Mouse (Mus musculus): Measurements from ENCODE around the gene Cbln1. TPM values are rescaled to one million over a fixed set of nuclear protein-coding genes. Genes with fewer than 3 reads are reported as not detected.

The Cbln1 gene
- polyA plus RNA-seq, 1 experiment from 2014 or later = 8.4 TPM

DNA sequence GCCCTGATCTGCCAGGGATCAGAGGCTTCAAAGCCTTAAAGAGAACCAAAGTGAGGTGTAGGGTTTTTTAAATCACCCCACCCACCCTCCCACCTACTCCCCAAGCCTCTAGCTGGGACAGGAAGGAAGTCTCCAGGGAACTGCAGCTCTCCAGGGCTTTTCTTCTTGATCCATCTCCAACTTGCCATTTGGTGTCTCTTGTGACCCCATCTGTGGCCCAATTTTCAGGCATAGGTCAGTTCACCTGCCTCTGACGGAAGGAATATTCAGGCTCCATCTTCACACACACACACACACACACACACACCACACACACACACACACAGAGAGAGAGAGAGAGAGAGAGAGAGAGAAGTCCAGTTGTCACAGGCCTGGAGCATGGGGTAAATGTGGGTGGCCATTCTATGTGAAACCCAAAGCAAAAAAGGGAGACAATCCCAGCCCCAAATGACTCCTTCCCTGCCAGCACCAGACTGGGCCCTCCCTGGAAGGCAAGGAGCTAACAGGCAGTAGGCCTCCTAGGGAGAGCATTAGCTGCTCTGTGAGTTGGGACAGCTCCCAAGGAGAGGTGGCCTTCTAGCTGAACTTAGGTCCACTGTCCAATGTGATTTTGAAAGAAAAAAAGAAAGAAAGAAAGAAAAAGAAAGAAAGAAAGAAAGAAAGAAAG, 5.3 kb downstream of the Cbln1 start:
- Histone ChIP-seq H3K4me2 (no peak overlapping the region), H3K27me3 (ENCODE audit: control insufficient read depth, insufficient read depth, low read length) (peaks cover 54% of the 10 kb centered on the region), H3K36me3 (ENCODE audit: control insufficient read depth, insufficient read depth, low read length) (no peaks in the 10 kb centered on the region), H3K27ac (ENCODE audit: low read depth, low read length) (no peak overlapping the region), H3K9me3 (ENCODE audit: control insufficient read depth, low read length) (no peaks in the 10 kb centered on the region), H3K9ac (ENCODE audit: low read length) (no peak overlapping the region), H3K4me1 (ENCODE audit: control insufficient read depth, insufficient read depth, low read length) (peaks cover 27% of the 10 kb centered on the region), H3K4me3 (ENCODE audit: low read depth, low read length) (no peak overlapping the region)
- no peak for DNase-seq (ENCODE audit: low spot score, missing footprints)
- WGBS = 88% methylated on average over 1 of the region's 1 CpGs
- ATAC-seq (ENCODE audit: low FRiP score) = no peak

- no peak for ATAC-seq (ENCODE audit: low FRiP score)
- peaks cover 48% of the 10 kb centered on the region for H3K27me3 ChIP-seq (ENCODE audit: control insufficient read depth, insufficient read depth, low read length)
Measured at GRCm38 (mm10) chr8:87466335-87466734, 6.1 kb downstream of the Cbln1 start.

GRCm38 (mm10) chr8:87464446-87464845, 8.0 kb downstream of the Cbln1 start:
- ATAC-seq (ENCODE audit: low FRiP score) = no peak
- no peak overlapping the region for H3K4me3 ChIP-seq (ENCODE audit: low read depth, low read length)
- no peaks in the 10 kb centered on the region for H3K9me3 ChIP-seq (ENCODE audit: control insufficient read depth, low read length)
- 83% methylated on average over 3 of the region's 3 CpGs for WGBS
- no peak overlapping the region for H3K27ac ChIP-seq (ENCODE audit: low read depth, low read length)
- H3K36me3 ChIP-seq (ENCODE audit: control insufficient read depth, insufficient read depth, low read length) = no peaks in the 10 kb centered on the region
- H3K9ac ChIP-seq (ENCODE audit: low read length) = no peak overlapping the region
- H3K4me2 ChIP-seq = no peak overlapping the region
- H3K27me3 ChIP-seq (ENCODE audit: control insufficient read depth, insufficient read depth, low read length) = peaks cover 29% of the 10 kb centered on the region
- peaks cover 9% of the 10 kb centered on the region for H3K4me1 ChIP-seq (ENCODE audit: control insufficient read depth, insufficient read depth, low read length)
- peak; percentile 33 for DNase-seq (ENCODE audit: low spot score, missing footprints)

More at GRCm38 (mm10) chr8:87466335-87466734, 6.1 kb downstream of the Cbln1 start:
- Histone ChIP-seq H3K9ac (ENCODE audit: low read length) (no peak overlapping the region), H3K4me2 (no peak overlapping the region), H3K4me1 (ENCODE audit: control insufficient read depth, insufficient read depth, low read length) (peaks cover 25% of the 10 kb centered on the region), H3K9me3 (ENCODE audit: control insufficient read depth, low read length) (no peaks in the 10 kb centered on the region), H3K4me3 (ENCODE audit: low read depth, low read length) (no peak overlapping the region), H3K27ac (ENCODE audit: low read depth, low read length) (no peak overlapping the region), H3K36me3 (ENCODE audit: control insufficient read depth, insufficient read depth, low read length) (no peaks in the 10 kb centered on the region)
- peak; percentile 44 for DNase-seq (ENCODE audit: low spot score, missing footprints)
- 62% methylated on average over 6 of the region's 6 CpGs for WGBS

- Histone ChIP-seq H3K4me2 (no peak overlapping the region), H3K4me3 (ENCODE audit: low read depth, low read length) (no peak overlapping the region), H3K9ac (ENCODE audit: low read length) (no peak overlapping the region), H3K9me3 (ENCODE audit: control insufficient read depth, low read length) (no peaks in the 10 kb centered on the region), H3K27ac (ENCODE audit: low read depth, low read length) (no peak overlapping the region), H3K4me1 (ENCODE audit: control insufficient read depth, insufficient read depth, low read length) (no peaks in the 10 kb centered on the region; the same call in 1 of the 2 replicates), H3K27me3 (ENCODE audit: control insufficient read depth, insufficient read depth, low read length) (peaks cover 8% of the 10 kb centered on the region), H3K36me3 (ENCODE audit: control insufficient read depth, insufficient read depth, low read length) (no peaks in the 10 kb centered on the region)
- ATAC-seq (ENCODE audit: low FRiP score) = no peak
- 37% methylated on average over 5 of the region's 5 CpGs for WGBS
- no peak for DNase-seq (ENCODE audit: low spot score, missing footprints)
Measured at GRCm38 (mm10) chr8:87461801-87462200, 10.6 kb downstream of the Cbln1 start.

- 87% methylated on average over 4 of the region's 4 CpGs for WGBS
- ATAC-seq (ENCODE audit: low FRiP score) = no peak
- no peak overlapping the region for H3K9ac ChIP-seq (ENCODE audit: low read length)
- no peak overlapping the region for H3K4me2 ChIP-seq
- no peaks in the 10 kb centered on the region for H3K36me3 ChIP-seq (ENCODE audit: control insufficient read depth, insufficient read depth, low read length)
- H3K4me3 ChIP-seq (ENCODE audit: low read depth, low read length) = no peak overlapping the region
- no peaks in the 10 kb centered on the region for H3K9me3 ChIP-seq (ENCODE audit: control insufficient read depth, low read length)
- no peak for DNase-seq (ENCODE audit: low spot score, missing footprints)
- H3K4me1 ChIP-seq (ENCODE audit: control insufficient read depth, insufficient read depth, low read length) = no peaks in the 10 kb centered on the region; the same call in 1 of the 2 replicates
- no peak overlapping the region for H3K27ac ChIP-seq (ENCODE audit: low read depth, low read length)
- H3K27me3 ChIP-seq (ENCODE audit: control insufficient read depth, insufficient read depth, low read length) = no peaks in the 10 kb centered on the region
Measured at GRCm38 (mm10) chr8:87456949-87457348, 15.5 kb downstream of the Cbln1 start.

- no peak for DNase-seq (ENCODE audit: low spot score, missing footprints)
- ATAC-seq (ENCODE audit: low FRiP score) = no peak
- no peak overlapping the region for H3K4me2 ChIP-seq
- no peaks in the 10 kb centered on the region for H3K4me1 ChIP-seq (ENCODE audit: control insufficient read depth, insufficient read depth, low read length)
- no peaks in the 10 kb centered on the region for H3K36me3 ChIP-seq (ENCODE audit: control insufficient read depth, insufficient read depth, low read length)
- WGBS = 92% methylated on average over 4 of the region's 4 CpGs
- H3K27ac ChIP-seq (ENCODE audit: low read depth, low read length) = no peak overlapping the region
- H3K4me3 ChIP-seq (ENCODE audit: low read depth, low read length) = no peak overlapping the region
- no peaks in the 10 kb centered on the region for H3K27me3 ChIP-seq (ENCODE audit: control insufficient read depth, insufficient read depth, low read length)
- H3K9ac ChIP-seq (ENCODE audit: low read length) = no peak overlapping the region
- H3K9me3 ChIP-seq (ENCODE audit: control insufficient read depth, low read length) = no peaks in the 10 kb centered on the region
Measured at GRCm38 (mm10) chr8:87452815-87453214, 19.6 kb downstream of the Cbln1 start.

DNA sequence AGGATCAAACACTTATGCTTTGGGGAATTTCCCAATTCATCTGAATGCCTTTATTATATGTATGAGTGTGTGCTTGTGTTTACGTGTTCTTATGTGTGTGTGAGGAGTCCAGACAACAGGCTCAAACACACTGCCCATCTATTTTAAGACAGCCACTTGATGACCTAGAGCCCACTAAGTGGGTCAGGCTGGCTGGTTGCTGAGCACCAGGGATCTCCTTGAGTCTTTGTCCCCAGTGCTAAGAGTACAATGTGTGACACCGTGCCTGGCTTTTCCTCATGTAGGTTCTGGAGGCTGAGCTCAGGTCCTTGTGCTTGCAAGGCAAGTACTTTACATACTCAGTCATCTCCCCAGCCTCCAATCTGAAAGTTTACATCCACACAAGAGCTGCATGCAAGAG, 20.7 kb downstream of the Cbln1 start:
- H3K27ac ChIP-seq (ENCODE audit: low read depth, low read length) = no peak overlapping the region
- H3K9ac ChIP-seq (ENCODE audit: low read length) = no peak overlapping the region
- ATAC-seq (ENCODE audit: low FRiP score) (no peak), DNase-seq (ENCODE audit: low spot score, missing footprints) (no peak)
- H3K9me3 ChIP-seq (ENCODE audit: control insufficient read depth, low read length) = no peaks in the 10 kb centered on the region
- no peaks in the 10 kb centered on the region for H3K36me3 ChIP-seq (ENCODE audit: control insufficient read depth, insufficient read depth, low read length)
- no peaks in the 10 kb centered on the region for H3K4me1 ChIP-seq (ENCODE audit: control insufficient read depth, insufficient read depth, low read length)
- 77% methylated on average over 2 of the region's 2 CpGs for WGBS
- no peak overlapping the region for H3K4me2 ChIP-seq
- no peak overlapping the region for H3K4me3 ChIP-seq (ENCODE audit: low read depth, low read length)
- no peaks in the 10 kb centered on the region for H3K27me3 ChIP-seq (ENCODE audit: control insufficient read depth, insufficient read depth, low read length)

GRCm38 (mm10) chr8:87434592-87434991, 37.8 kb downstream of the Cbln1 start:
- no peaks in the 10 kb centered on the region for H3K27me3 ChIP-seq (ENCODE audit: control insufficient read depth, insufficient read depth, low read length)
- ATAC-seq (ENCODE audit: low FRiP score) = no peak
- DNase-seq (ENCODE audit: low spot score, missing footprints) = no peak
- no peak overlapping the region for H3K4me3 ChIP-seq (ENCODE audit: low read depth, low read length)
- no peak overlapping the region for H3K27ac ChIP-seq (ENCODE audit: low read depth, low read length)
- no peak overlapping the region for H3K9ac ChIP-seq (ENCODE audit: low read length)
- 85% methylated on average over 3 of the region's 3 CpGs for WGBS
- H3K4me2 ChIP-seq = no peak overlapping the region
- H3K4me1 ChIP-seq (ENCODE audit: control insufficient read depth, insufficient read depth, low read length) = no peaks in the 10 kb centered on the region
- no peaks in the 10 kb centered on the region for H3K9me3 ChIP-seq (ENCODE audit: control insufficient read depth, low read length)
- no peaks in the 10 kb centered on the region for H3K36me3 ChIP-seq (ENCODE audit: control insufficient read depth, insufficient read depth, low read length)

DNA sequence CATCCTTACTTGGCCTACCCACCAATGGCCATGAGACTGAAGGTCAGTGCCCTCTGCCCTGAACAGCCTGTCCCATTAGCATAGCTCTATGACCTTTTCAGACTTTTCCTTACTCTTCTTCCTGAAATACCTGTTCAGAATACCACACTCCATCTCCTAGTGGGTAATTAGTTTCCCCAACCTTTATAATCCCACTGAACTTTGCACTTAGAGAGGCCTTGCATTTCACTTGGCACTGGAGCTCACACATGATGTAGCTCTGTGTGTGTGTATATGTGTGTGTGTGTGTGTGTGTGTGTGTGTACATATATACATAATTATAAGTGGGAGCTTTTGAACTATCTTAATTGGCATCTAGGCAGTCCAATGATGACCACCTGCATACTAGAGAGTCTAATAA, 45.2 kb downstream of the Cbln1 start:
- Histone ChIP-seq H3K36me3 (ENCODE audit: control insufficient read depth, insufficient read depth, low read length) (no peaks in the 10 kb centered on the region), H3K4me2 (no peak overlapping the region), H3K4me1 (ENCODE audit: control insufficient read depth, insufficient read depth, low read length) (no peaks in the 10 kb centered on the region), H3K9ac (ENCODE audit: low read length) (no peak overlapping the region), H3K9me3 (ENCODE audit: control insufficient read depth, low read length) (no peaks in the 10 kb centered on the region), H3K27me3 (ENCODE audit: control insufficient read depth, insufficient read depth, low read length) (no peaks in the 10 kb centered on the region), H3K4me3 (ENCODE audit: low read depth, low read length) (no peak overlapping the region), H3K27ac (ENCODE audit: low read depth, low read length) (no peak overlapping the region)
- ATAC-seq (ENCODE audit: low FRiP score) (no peak), DNase-seq (ENCODE audit: low spot score, missing footprints) (no peak)

Measured in midbrain, embryonic 11.5 days (tissue).